Mouse (Mus musculus) lung, postnatal 0 days (tissue): Measurements from ENCODE around the gene Dhx34.

Experiments used
- CTCF ChIP-seq: IDR thresholded peaks from 2 replicates; pipeline ENCODE4 v1.5.1; 2016; ENCODE audit warnings: antibody characterized with exemption, mild to moderate bottlenecking
- EP300 ChIP-seq: IDR thresholded peaks from 2 replicates; pipeline ENCODE4 v1.6.1; 2016; ENCODE audit warnings: antibody characterized with exemption, mild to moderate bottlenecking, control low read depth

DNA sequence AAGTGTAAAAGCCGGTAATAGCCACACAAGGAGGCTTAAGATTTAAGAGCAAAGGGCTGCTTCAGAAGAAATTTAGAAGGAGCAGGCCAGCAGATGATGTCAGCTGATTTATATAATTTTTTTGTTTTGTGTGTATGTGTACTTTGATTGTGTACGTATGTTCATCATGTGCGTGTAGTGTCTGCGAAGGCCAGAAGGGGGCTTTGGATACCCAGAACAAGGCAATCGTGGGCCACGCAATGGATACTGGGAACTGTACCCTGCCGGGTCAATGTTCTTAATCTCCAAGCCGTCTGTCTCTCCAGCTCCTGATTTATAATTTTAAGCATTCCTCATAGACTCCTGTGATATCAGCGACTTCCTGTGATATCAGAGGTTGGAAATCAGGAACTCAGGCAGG is 60.5 kb downstream of the Dhx34 start:
- TF ChIP-seq EP300 = no peak
- TF ChIP-seq CTCF = no peak
